Mouse (Mus musculus): Measurements from ENCODE around the gene Ccnd2. TPM values are rescaled to one million over a fixed set of nuclear protein-coding genes. Genes with fewer than 3 reads are reported as not detected.

Gene Ccnd2
- total RNA-seq, 2 experiments from 2014 or later: 97.7 to 97.9 TPM

DNA sequence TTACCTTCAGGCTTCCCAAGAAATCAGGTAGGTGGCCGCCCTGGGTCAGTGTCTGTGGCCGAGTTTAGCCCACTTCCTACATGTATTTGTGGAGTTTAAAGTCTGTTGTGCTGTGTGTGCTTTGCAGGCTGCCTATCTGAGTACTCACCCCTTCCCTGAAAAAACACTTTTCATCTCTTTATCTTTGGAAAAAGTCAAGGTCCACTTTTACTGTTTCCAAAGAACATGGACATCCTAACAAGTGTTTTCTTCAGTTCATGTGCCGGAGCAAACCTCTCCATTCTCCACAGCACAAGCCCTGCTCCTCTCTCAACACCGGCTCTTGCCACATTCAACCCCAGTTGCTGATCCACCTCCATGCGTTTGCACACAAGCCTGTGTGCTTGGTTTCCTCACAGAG lies 29.0 kb downstream of the Ccnd2 start:
- no peak for DNase-seq (ENCODE audit: low spot score in 2 of 2)
- intact Hi-C loops (cut with DNase I): no loop called here

DNA sequence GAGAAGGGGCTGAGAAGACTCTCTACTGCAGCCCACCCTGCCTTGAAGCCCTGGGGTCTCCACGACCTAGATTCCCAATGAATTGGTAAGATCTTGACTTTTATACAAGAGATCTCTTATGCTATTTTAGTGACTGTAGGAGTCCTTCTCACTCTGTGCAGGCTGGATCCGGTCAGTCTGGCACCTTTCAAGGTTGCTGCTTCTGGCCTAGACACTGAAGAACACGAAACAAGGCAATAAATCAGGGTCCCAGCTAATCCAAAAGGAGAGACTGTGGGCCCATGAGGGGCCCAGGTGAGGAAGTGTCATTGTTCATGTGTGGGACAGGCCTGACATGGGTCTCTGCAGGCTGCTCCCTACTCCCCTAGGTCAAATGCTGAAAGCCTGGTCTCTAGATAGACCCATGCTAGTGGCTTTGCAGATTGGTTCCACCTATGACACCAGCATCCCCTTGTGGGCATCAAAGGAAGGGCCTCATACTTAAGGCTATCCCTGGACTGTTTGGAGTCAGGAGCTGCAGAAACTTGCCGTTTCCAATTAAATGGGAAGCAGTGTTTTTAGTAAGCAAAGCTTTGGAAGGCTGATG lies 29.7 kb downstream of the Ccnd2 start:
- no peak for DNase-seq (ENCODE audit: low spot score in 2 of 2)
- intact Hi-C loops (cut with DNase I): no loop called here

DNA sequence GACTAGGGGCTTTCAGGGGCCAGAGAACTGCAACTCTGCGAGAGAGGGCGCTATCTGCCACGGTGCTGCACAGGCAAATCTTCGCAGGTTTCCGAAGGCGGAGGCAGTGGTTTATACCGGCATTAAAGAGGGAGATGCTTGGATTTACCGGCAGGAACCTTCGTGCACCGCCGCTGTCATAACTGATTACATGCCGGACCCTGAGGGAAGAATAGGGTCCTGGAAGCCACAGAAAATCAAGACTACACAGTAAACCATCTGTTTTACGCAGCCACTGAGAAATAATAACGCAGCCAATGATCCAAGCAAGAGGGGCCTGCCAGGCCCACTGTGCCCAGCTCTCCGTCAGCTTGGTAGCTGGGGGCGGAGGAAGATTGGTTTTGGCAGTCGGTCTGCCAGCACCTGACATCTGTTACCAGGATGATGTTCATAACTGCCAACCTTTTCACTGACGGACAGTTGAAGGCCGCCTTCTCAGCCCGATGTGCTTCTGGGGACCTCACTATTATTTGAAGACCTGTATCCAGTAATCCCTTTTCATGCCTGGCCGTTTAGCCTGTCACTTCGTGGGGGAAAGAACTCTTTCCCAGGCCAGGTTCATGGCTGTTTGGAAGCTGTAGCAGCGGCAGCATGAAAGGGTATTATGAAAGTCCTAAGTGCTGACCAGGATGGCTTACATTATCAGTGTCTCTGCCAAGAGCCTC lies 37.1 kb downstream of the Ccnd2 start:
- intact Hi-C loops (cut with DNase I): no loop called here
- no peak for DNase-seq (ENCODE audit: low spot score in 2 of 2)

DNA sequence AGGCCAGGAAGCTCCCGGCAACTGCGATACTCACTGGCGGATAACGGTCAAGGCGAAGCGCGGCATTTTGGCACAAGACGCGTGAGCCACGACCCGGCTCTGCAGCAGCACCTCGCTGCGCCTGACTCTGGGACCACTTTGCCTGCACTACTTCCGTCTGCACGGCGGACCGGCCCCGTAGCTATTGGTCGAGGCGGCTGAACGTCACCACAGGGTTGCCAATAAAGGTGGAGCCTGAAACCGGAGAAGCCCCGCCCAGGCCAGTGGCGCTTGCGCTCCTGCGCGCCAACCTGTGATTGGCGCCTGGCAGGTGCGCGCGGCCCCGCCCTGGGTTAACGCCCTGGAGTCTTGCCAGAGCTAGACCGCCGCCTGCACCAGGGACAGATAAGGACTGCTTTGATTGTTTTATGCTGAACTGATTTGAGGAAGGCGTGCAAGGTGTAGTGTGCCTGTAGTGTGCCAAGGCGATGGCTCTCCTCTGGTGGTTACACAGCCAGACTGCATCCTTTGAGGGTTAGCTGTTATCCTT lies 42.5 kb downstream of the Ccnd2 start, which contains the start of gene Tigar:
Gene Tigar (minus strand): TSS at position 156 of the 529 bp plus-strand sequence.
- peak; percentile 92 to 97 for DNase-seq (ENCODE audit: low spot score in 2 of 2)
- intact Hi-C loops (cut with DNase I): no loop called here

DNA sequence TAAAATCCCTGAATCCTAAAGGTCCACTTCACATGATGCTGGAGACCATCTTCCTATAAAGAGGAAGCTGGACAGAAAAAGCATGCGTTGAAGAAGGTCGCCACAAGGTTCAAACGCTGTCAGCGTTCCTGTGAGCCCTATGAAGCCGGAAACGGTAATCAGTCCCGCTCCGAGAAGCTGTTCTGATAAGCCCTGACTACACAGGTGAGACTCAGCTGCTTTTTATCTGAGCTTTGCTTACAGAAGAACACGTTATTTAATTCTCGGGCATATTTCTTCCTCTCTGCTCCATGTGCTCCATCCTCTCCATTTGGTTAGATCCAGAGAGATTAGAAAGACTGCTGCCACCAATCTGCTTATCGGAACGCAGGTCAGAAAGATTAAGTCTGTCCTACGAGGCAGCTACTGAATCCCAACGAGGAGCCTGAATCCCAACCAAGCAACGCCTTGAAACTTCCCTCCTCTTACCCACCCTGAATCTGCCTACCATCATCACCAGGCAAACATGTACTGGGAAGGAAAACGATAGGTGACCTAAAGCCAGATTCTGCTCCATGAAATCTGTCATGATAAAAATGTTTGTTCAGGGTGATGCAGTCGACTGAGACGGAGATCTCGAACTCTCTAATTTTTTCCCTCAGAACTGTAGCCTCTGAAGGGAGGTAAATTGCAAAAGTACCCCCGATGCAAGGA lies 43.5 kb downstream of the Ccnd2 start:
- intact Hi-C loops (cut with DNase I): no loop called here
- DNase-seq (ENCODE audit: low spot score in 2 of 2): no peak

DNA sequence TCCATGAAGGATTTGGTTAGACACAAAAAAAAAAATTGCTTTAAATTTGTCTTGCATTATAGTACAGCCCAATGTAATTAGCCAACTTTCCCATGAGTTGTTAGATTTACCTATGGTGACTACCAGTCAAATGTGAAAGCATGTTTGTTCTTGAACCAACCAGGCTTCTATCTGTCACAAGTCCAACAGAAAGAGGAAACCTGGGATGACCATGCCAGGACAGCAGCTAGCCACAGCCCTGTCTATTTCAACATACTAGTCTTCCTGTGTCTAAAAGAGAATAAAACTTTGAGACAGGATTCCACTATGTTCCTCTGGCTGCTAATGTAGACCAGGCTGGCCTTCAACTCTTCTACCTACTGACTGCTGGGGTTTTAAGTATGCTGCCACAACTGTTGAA lies 44.6 kb downstream of the Ccnd2 start:
- intact Hi-C loops (cut with DNase I): no loop called here
- no peak for DNase-seq (ENCODE audit: low spot score in 2 of 2)

DNA sequence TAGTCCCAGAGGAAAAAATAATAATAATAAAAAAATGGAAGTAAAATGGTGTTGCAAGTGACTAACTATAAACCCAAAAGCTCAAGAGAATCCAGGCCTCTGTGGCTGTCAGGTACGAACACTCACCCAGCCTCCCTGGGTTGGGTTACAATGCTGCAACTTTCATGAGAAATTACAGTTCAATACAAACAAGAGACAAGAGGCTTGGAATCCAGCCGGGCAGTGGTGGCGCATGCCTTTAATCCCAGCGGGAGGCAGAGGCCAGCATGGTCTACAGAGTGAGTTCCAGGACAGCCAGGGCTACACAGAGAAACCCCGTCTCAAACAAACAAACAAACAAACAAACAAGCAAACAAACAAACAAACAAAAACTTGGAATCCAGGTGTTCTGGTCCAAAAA lies 45.3 kb downstream of the Ccnd2 start:
- intact Hi-C loops (cut with DNase I): no loop called here
- no peak for DNase-seq (ENCODE audit: low spot score in 2 of 2)

DNA sequence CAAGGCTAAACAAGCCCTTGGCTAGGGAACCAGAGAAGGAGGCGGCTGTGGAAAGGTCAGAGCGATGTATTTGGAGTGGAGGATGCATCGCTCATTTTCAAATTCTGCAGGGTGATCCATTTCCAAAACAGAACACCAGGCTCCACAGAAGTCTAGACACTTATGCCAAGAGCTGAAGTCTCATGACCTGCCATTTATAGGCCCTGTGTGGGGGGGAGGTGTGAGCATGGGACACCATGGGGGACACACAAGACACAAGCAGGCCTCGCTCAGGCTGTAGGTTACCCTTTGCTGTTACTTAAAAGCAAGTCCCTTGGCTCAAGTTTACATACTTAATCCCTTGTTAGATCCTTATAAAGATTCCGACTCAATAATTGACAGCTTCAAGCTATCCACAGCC lies 45.8 kb downstream of the Ccnd2 start:
- peak in 1 of 2 experiments; percentile 35 for DNase-seq (ENCODE audit: low spot score in 2 of 2)
- intact Hi-C loops (cut with DNase I): no loop called here

DNA sequence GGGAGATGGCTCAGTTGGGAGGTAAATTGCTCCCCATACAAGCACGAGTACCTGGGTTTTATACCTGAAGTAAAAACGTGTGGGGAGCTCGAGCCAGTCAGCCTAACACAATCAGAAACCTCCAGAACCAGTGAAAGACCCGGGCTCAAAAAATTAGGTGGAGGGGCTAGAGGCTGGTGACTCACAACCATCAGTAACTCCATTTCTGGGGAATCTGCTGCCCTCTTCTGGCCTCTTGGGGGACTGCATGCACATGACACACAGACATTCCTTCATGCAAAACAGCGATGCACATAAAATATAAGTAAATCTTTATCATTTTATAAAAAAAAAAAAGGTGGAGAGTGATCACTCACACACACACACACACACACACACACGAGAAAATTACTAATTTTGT lies 46.9 kb downstream of the Ccnd2 start:
- DNase-seq (ENCODE audit: low spot score in 2 of 2): peak; percentile 14 to 38
- intact Hi-C loops (cut with DNase I): no loop called here

DNA sequence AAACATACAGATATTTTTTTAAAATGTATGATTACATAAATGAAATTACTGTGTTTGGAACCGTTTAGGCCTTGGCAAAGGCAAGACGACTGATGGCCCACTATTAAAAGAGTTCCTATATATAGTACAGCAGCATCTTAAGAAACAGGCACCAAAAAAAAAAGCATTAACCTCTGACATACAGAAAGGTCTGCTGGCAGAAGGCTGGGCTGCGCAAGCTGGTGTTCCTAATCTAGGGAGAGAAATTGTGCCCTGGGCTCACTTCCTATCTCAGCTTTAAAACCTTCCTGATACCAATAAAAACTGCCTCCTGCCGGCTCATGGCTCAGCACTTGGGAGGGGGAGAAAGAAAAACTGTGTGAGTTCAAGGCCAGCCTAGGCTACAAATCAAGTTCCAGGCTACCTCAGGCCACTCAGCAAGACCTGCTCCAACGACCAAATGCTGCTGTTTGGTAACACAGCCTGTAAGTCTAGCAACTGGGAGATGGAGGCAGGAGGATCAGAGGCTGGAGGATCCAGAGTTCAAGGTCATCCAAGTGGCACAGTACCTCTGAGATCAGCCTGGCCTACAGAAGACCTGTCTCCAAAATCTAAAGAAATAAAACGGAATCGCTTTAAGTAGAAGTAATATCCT lies 47.5 kb downstream of the Ccnd2 start:
- no peak for DNase-seq (ENCODE audit: low spot score in 2 of 2)
- intact Hi-C loops (cut with DNase I): no loop called here

DNA sequence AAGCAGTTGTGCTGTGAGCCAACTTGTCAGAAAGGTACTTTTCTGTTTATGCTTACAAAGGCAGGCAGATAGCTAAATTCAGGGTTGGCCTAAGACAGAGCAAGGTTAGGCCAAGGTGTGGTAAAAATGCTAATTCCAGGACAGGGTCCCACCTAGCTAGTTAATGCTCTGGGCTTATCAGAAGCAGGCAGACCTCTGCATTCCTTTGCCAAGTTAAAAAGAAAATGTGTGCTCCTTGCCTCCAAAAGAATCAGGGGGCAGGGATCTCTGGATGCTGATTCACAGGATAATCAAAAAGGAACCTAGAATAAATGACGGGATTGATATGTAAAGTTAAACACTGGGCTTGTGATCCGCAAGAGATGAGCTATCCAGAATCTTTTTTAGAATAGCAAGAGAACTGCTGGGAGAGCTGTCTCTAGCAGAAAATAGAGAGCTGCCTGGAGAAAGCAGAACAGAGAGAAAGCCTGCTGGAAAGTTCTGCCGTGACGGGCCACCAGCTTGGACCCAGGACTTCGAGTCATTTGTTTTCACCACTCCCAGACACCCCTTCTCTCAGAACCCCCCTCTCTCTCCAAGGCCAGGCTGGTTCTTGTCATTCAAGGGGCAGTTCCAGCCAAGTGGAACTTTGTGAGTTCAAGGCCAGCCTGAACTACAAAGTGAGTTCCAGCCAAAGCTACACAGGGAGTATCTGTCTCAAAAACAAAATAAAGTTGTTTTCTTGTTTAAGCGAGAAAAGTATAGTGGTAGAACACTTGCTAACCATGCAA lies 48.3 kb downstream of the Ccnd2 start:
- intact Hi-C loops (cut with DNase I): no loop called here
- no peak for DNase-seq (ENCODE audit: low spot score in 2 of 2)

DNA sequence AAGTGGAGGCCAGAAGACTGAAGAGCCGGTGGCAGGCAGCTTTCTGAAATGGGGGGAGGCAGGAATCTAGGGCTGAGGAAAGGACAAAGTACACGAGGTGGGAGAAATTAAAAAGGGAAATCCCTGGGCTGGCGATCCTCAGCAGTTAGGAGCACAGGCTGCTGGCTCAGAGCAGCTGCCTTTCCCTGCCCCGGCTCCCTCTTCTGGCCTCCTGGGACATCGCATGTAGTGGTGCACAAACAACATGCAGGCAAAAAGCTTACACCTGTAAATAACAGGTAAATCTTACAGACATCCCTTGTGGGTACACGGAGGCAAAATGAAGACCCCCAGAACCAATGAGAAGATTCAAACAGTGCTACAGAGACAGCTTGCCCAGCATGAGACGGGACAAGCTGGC lies 57.4 kb downstream of the Ccnd2 start:
- intact Hi-C loops (cut with DNase I): no loop called here

DNA sequence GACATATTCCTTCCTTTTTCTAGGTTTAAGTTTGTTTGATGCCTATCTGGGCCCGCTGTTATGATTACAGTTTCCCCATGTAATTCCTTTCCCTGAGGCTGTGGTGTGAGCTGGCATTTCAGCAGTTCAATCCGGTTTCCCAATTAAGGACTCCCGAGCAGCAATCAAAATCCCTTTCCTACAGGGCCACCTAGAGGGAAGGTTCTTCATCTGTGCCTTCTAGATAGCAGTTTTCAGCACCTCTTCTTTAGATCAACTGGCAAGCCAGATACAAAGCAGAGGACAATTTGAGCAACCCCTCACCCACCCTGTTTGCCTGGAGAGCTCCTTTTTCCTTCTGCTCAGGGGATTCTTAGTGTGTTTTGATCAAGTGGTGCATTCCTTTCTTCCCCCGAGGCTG lies 65.3 kb downstream of the Ccnd2 start:
- peak; percentile 61 to 81 for DNase-seq (ENCODE audit: low spot score in 2 of 2)
- intact Hi-C loops (cut with DNase I): no loop called here

More for the DNA sequence above, 57.4 kb downstream of the Ccnd2 start:
- no peak for DNase-seq (ENCODE audit: low spot score in 2 of 2)

DNA sequence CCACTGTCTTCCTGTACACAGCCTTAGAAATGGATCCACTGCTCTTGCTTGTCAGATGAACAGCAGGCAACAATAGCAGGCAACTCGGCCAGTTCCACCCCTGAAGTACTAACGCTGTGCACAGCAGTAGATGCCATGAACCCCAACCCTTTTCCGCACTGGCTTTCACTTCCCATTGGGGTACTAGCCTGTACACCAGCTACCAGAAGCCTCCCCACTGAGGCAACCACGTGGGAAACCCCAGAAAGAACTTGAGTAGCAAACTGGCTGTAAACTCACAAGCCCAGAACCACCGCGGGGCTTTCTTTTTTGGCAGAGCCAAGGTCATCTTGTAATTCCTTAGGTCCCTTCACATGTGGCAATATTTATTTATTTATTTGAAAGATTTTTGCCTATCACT lies 70.2 kb downstream of the Ccnd2 start:
- no peak for DNase-seq (ENCODE audit: low spot score in 2 of 2)
- intact Hi-C loops (cut with DNase I): no loop called here

DNA sequence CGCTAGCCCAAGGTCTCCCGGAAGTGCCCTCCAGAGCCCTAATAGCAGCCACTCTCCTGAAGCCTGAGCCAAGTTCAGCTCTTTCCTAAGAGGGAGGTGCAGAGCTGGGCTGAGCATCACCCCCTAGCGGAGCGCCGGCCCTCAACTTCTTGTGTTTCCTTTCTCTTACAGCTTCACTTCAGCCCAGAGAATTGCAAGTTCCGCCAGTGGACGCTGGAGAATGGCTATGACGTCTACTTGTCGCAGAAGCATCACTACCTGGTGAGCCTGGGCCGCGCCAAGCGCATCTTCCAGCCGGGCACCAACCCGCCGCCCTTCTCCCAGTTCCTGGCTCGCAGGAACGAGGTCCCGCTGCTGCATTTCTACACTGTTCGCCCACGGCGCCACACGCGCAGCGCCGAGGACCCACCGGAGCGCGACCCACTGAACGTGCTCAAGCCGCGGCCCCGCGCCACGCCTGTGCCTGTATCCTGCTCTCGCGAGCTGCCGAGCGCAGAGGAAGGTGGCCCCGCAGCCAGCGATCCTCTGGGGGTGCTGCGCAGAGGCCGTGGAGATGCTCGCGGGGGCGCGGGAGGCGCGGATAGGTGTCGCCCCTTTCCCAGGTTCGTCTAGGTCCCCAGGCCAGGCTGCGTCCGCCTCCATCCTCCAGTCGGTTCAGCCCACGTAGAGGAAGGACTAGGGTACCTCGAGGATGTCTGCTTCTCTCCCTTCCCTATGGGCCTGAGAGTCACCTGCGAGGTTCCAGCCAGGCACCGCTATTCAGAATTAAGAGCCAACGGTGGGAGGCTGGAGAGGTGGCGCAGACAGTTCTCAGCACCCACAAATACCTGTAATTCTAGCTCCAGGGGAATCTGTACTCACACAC lies 71.9 kb downstream of the Ccnd2 start:
- intact Hi-C loops (cut with DNase I): no loop called here
- peak; percentile 78 to 93 for DNase-seq (ENCODE audit: low spot score in 2 of 2)
